Mouse (Mus musculus): ENCODE data around the gene Zfp385c. TPM values are rescaled to one million over a fixed set of nuclear protein-coding genes. Genes with fewer than 3 reads are reported as not detected.
"Not testable (repeated sequence)": the region's sequence is repeated elsewhere in the genome, so short reads cannot be mapped to it uniquely, and the experiment has no call there.

Zfp385c gene
- polyA plus RNA-seq, 1 experiment from 2014 or later = not detected

DNA sequence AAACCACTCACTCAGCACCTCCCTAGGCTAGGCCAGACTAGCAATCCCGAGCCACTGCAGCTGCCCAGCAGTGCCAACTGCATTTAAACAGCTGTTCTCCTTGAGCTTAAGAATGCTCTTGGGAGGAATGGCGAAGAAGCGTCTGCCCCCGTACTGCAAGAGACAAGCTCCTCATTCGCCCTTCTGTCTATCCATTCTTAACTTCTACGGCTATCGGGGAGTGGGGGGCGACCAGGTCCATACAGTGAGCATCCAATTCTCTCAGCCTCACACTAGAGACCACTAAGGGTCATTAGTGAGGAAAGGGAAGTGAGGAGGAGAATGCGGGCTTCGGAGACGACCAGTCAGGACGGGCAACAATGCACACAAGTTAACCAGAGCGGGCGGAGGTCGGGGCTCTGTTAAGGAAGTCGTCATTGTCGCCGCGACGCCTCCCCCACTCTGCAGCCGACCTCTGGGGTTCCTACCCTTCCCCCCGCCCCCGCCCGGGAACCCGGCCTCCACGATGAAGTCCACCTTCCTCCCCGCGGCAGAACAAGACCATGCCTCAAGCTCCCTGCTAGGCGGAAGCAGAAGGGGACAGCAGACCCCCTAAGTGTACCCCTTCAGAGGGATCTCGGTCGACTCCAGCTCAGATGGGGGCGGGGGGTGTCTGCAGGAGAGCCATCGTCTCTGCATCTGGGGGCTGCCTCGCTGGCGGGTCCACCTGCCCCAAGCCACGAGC is 73.3 kb downstream of the Zfp385c start, which contains the start of gene Nkiras2:
Nkiras2 (plus strand) TSS at position 484 of the 724 bp plus-strand sequence.
- Histone ChIP-seq H3K36me3 (ENCODE audit: control insufficient read depth, insufficient read depth) (no peaks in the 10 kb centered on the region), H3K9me3 (replicated peaks; ENCODE audit: control insufficient read depth, low read length) (no peaks in the 10 kb centered on the region), H3K9ac (ENCODE audit: low read depth, low read length) (peak within 1 kb of the TSS; percentile 90), H3K4me3 (ENCODE audit: low read depth, low read length) (peak within 1 kb of the TSS; percentile 95), H3K27me3 (ENCODE audit: control insufficient read depth, insufficient read depth, low read depth, low read length) (no peaks in the 10 kb centered on the region), H3K4me1 (ENCODE audit: control insufficient read depth, low read depth, low read length) (peaks cover 33% of the 10 kb centered on the region), H3K27ac (ENCODE audit: low read length) (peak within 1 kb of the TSS; percentile 81), H3K4me2 (ENCODE audit: low read depth, low read length) (peak within 1 kb of the TSS; percentile 90)
- ATAC-seq (ENCODE audit: low read depth) = peak; percentile 49
- under 1% methylated on average over 35 of the region's 36 CpGs for WGBS (ENCODE audit: insufficient replicate concordance)

DNA sequence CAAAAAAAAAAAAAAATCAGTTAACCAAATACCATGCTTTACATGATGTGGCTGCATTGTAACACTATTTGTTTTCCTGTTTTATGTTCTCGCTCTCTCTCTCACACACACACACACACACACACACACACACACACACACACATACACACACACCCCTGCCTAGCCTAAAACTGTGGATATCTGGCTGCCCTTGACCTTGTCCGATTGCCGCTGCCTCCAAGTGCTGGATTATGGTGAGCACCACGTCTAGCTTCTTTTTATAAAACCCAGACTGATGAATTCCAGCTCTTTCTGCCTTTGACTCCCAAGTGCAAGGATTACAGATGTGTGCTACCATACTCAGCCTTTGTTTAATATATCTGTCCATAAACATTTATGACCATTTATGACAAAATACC is 74.8 kb downstream of the Zfp385c start:
- H3K9me3 ChIP-seq (replicated peaks; ENCODE audit: control insufficient read depth, low read length) = no peaks in the 10 kb centered on the region
- H3K9ac ChIP-seq (ENCODE audit: low read depth, low read length) = no peak overlapping the region
- H3K27me3 ChIP-seq (ENCODE audit: control insufficient read depth, insufficient read depth, low read depth, low read length) = no peaks in the 10 kb centered on the region
- no peak overlapping the region for H3K4me2 ChIP-seq (ENCODE audit: low read depth, low read length)
- H3K4me1 ChIP-seq (ENCODE audit: control insufficient read depth, low read depth, low read length) = peaks cover 28% of the 10 kb centered on the region
- no peaks in the 10 kb centered on the region for H3K36me3 ChIP-seq (ENCODE audit: control insufficient read depth, insufficient read depth)
- 83% methylated on average over 4 of the region's 4 CpGs for WGBS (ENCODE audit: insufficient replicate concordance)
- no peak for ATAC-seq (ENCODE audit: low read depth)
- no peak overlapping the region for H3K27ac ChIP-seq (ENCODE audit: low read length)
- no peak overlapping the region for H3K4me3 ChIP-seq (ENCODE audit: low read depth, low read length)

DNA sequence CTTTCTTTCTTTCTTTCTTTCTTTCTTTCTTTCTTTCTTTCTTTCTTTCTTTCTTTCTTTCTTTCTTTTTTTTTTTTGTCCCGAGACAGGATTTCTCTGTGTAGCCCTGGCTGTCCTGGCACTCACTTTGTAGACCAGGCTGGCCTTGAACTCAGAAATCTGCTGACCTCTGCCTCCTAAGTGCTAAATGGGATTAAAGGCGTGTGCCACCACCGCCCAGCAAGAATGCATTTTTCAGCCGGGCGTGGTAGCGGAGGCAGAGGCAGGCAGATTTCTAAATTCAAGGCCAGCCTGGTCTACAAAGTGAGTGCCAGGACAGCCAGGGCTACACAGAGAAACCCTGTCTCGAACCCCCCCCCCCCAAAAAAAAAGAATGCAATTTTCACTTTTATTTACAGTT is 75.4 kb downstream of the Zfp385c start:
- H3K9me3 ChIP-seq (replicated peaks; ENCODE audit: control insufficient read depth, low read length); H3K4me3 ChIP-seq (ENCODE audit: low read depth, low read length); ATAC-seq (ENCODE audit: low read depth); H3K27ac ChIP-seq (ENCODE audit: low read length); H3K27me3 ChIP-seq (ENCODE audit: control insufficient read depth, insufficient read depth, low read depth, low read length); H3K4me2 ChIP-seq (ENCODE audit: low read depth, low read length); H3K9ac ChIP-seq (ENCODE audit: low read depth, low read length); H3K36me3 ChIP-seq (ENCODE audit: control insufficient read depth, insufficient read depth): not testable (repeated sequence)
- peaks cover 25% of the 10 kb centered on the region for H3K4me1 ChIP-seq (ENCODE audit: control insufficient read depth, low read depth, low read length)
- WGBS (ENCODE audit: insufficient replicate concordance) = 74% methylated on average over 7 of the region's 7 CpGs

DNA sequence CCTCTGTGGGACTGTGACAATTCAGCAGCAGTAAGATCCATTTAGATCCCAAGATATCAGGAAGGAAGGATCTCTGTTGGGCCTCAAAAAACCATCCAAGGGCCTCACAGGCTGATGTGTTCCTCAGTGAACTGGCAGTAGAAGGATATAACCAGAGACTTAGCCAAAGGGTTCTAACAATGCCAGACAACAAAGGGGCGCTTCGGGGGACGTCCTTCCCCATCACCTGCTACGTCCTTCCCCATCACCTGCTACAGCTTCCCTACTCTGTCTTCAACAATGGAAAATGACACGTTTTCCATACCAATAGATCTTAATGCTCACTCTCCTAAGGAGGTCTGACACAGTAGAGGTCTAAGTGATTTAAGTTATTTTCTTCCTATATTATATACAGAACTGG is 75.9 kb downstream of the Zfp385c start:
- Histone ChIP-seq H3K4me2 (ENCODE audit: low read depth, low read length) (no peak overlapping the region), H3K9me3 (replicated peaks; ENCODE audit: control insufficient read depth, low read length) (no peaks in the 10 kb centered on the region), H3K9ac (ENCODE audit: low read depth, low read length) (no peak overlapping the region), H3K27ac (ENCODE audit: low read length) (no peak overlapping the region), H3K4me3 (ENCODE audit: low read depth, low read length) (no peak overlapping the region), H3K27me3 (ENCODE audit: control insufficient read depth, insufficient read depth, low read depth, low read length) (no peaks in the 10 kb centered on the region), H3K4me1 (ENCODE audit: control insufficient read depth, low read depth, low read length) (peaks cover 25% of the 10 kb centered on the region), H3K36me3 (ENCODE audit: control insufficient read depth, insufficient read depth) (no peaks in the 10 kb centered on the region)
- WGBS (ENCODE audit: insufficient replicate concordance) = 79% methylated on average over 5 of the region's 5 CpGs
- no peak for ATAC-seq (ENCODE audit: low read depth)

- no peak overlapping the region for H3K27ac ChIP-seq (ENCODE audit: low read length)
Observed at GRCm38 (mm10) chr11:100613241-100613640, 79.0 kb downstream of the Zfp385c start.

DNA sequence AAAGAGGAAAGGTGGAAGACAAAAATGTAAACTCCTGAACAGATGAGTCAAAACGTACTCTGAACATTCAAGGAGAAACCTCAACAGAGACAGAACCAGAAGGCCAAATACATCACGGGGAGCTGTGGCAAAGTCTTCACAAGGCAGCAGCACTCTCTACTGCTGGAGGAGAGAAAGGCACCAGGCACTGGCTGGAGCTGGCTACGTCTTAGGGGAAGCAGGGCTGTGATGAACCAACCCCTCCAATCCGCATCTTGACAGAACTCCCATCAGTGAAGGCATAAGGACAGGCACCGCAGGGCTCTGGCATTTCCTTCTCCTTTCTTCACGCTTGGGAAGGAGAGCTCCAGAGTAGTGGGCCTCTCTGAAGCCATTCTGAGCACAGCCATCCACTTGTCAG is 80.6 kb downstream of the Zfp385c start:
- Histone ChIP-seq H3K9me3 (replicated peaks; ENCODE audit: control insufficient read depth, low read length) (no peaks in the 10 kb centered on the region), H3K36me3 (ENCODE audit: control insufficient read depth, insufficient read depth) (peaks cover 3% of the 10 kb centered on the region; the same call in 1 of the 2 replicates), H3K27ac (ENCODE audit: low read length) (no peak overlapping the region), H3K27me3 (ENCODE audit: control insufficient read depth, insufficient read depth, low read depth, low read length) (no peaks in the 10 kb centered on the region), H3K4me1 (ENCODE audit: control insufficient read depth, low read depth, low read length) (peaks cover 6% of the 10 kb centered on the region), H3K4me2 (ENCODE audit: low read depth, low read length) (no peak overlapping the region), H3K9ac (ENCODE audit: low read depth, low read length) (no peak overlapping the region), H3K4me3 (ENCODE audit: low read depth, low read length) (no peak overlapping the region)
- no peak for ATAC-seq (ENCODE audit: low read depth)
- WGBS (ENCODE audit: insufficient replicate concordance) = 66% methylated on average over 6 of the region's 6 CpGs

More at GRCm38 (mm10) chr11:100613241-100613640, 79.0 kb downstream of the Zfp385c start:
- 79% methylated on average over 3 of the region's 3 CpGs for WGBS (ENCODE audit: insufficient replicate concordance)
- Histone ChIP-seq H3K4me1 (ENCODE audit: control insufficient read depth, low read depth, low read length) (peaks cover 14% of the 10 kb centered on the region), H3K4me3 (ENCODE audit: low read depth, low read length) (no peak overlapping the region), H3K4me2 (ENCODE audit: low read depth, low read length) (no peak overlapping the region), H3K9me3 (replicated peaks; ENCODE audit: control insufficient read depth, low read length) (no peaks in the 10 kb centered on the region), H3K27me3 (ENCODE audit: control insufficient read depth, insufficient read depth, low read depth, low read length) (no peaks in the 10 kb centered on the region), H3K9ac (ENCODE audit: low read depth, low read length) (no peak overlapping the region), H3K36me3 (ENCODE audit: control insufficient read depth, insufficient read depth) (peaks cover 1% of the 10 kb centered on the region; the same call in 1 of the 2 replicates)
- ATAC-seq (ENCODE audit: low read depth) = no peak

- Histone ChIP-seq H3K36me3 (ENCODE audit: control insufficient read depth, insufficient read depth) (peaks cover 3% of the 10 kb centered on the region; the same call in 1 of the 2 replicates), H3K9me3 (replicated peaks; ENCODE audit: control insufficient read depth, low read length) (no peaks in the 10 kb centered on the region), H3K9ac (ENCODE audit: low read depth, low read length) (no peak overlapping the region), H3K4me2 (ENCODE audit: low read depth, low read length) (no peak overlapping the region), H3K4me1 (ENCODE audit: control insufficient read depth, low read depth, low read length) (no peaks in the 10 kb centered on the region), H3K27ac (ENCODE audit: low read length) (no peak overlapping the region), H3K27me3 (ENCODE audit: control insufficient read depth, insufficient read depth, low read depth, low read length) (no peaks in the 10 kb centered on the region), H3K4me3 (ENCODE audit: low read depth, low read length) (no peak overlapping the region)
- no peak for ATAC-seq (ENCODE audit: low read depth)
- 68% methylated on average over 9 of the region's 9 CpGs for WGBS (ENCODE audit: insufficient replicate concordance)
Observed at GRCm38 (mm10) chr11:100609997-100610680, 82.1 kb downstream of the Zfp385c start.

DNA sequence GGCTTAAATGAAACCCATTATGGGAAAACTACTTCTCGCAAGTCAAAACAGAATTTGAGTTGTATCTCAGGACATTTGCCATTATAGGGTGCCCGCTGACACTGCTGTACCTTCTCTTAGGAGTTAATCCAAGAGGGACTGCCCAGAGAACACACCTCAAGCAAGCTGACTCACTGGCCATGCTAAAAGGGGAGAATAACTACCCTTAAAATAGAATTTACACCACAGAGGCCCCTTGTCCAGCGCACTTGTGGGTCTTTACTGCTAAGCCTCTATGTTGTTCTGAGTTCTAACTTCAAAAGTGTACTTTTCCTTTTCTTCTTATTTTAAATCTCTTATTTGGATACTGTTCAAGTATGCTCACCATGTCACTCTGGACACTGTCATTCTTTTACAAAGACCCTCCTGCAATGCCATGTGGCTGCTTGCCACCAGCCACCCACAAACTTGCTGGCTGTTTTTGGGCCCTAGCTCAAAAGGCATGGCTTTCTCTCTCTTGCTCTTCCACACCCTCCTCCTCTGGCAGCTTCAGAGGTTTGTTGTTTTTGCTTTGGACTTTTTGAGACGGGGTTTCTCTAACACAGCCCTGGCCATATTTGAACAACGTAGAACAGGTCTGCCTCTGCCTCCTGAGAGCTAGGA is 82.8 kb downstream of the Zfp385c start:
- no peak overlapping the region for H3K27ac ChIP-seq (ENCODE audit: low read length)
- no peaks in the 10 kb centered on the region for H3K9me3 ChIP-seq (replicated peaks; ENCODE audit: control insufficient read depth, low read length)
- H3K4me2 ChIP-seq (ENCODE audit: low read depth, low read length) = no peak overlapping the region
- ATAC-seq (ENCODE audit: low read depth) = no peak
- WGBS (ENCODE audit: insufficient replicate concordance) = 79% methylated on average over 5 of the region's 5 CpGs
- H3K36me3 ChIP-seq (ENCODE audit: control insufficient read depth, insufficient read depth) = peaks cover 3% of the 10 kb centered on the region; the same call in 1 of the 2 replicates
- no peaks in the 10 kb centered on the region for H3K27me3 ChIP-seq (ENCODE audit: control insufficient read depth, insufficient read depth, low read depth, low read length)
- H3K9ac ChIP-seq (ENCODE audit: low read depth, low read length) = no peak overlapping the region
- no peak overlapping the region for H3K4me3 ChIP-seq (ENCODE audit: low read depth, low read length)
- H3K4me1 ChIP-seq (ENCODE audit: control insufficient read depth, low read depth, low read length) = no peaks in the 10 kb centered on the region

All from liver, embryonic 16.5 days (tissue).